ENCODE assay signal across 12 mouse cellular contexts in the genomic region with DNA sequence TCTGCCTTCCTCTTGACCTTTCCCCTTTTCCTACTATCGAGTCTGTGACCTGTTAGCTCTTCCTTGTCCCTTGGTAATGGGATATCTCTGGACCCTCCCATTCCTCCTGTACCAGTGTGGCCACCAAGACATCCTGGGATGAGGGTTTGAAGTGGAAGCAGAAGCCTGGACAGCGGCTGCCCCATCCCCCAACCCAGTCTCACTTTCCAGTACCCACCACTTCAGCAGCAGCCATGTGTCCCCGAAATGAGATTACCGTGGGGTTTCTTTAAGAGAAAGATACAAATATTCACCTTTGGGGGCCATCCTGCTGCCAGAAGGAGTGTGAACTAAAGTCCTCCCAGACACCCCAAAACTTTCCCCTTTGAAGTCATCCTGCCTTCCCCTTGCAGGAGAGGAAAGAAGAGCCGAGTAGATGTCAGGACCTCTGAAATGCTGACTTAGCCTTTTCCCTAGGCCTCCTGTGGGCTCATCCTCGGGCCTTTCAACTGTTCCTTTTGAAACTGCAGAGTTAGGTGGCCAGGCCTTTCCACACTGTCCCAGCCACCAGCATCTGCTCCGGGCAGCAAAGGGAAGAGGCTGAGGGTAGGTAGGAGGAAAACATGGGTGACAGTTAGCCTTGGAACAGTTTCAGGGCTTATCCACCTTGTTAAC. TPM values are rescaled to one million over a fixed set of nuclear protein-coding genes. Genes with fewer than 3 reads are reported as not detected.
A peak's percentile ranks its signal among the peaks of the same experiment; 100 is the strongest.
DNase-seq lines count a peak whose midpoint lies in the region; ATAC-seq and TF ChIP-seq lines count a peak whose summit lies in the region.
"Had no signal": no experiment of that assay in that cellular context is flagged by ENCODE, and none has a peak within 500 bp of the region (broad histone marks: within the 10 kb centered on the region; RNA-seq: fewer than 3 reads in every experiment).

No protein-coding gene starts in this region.

- peak overlapping the region; percentile 17 for H3K4me2 ChIP-seq in forebrain, embryonic 13.5 days
- peak overlapping the region; percentile 6; the same call in 1 of the 2 replicates for H3K4me2 ChIP-seq in midbrain, embryonic 11.5 days
- no peak overlapping the region for H3K4me2 ChIP-seq in intestine, embryonic 16.5 days (ENCODE audit: low read depth, low read length)

- H3K9ac ChIP-seq in forebrain, embryonic 13.5 days: no peak overlapping the region; the same call in 1 of the 2 replicates
- no peak overlapping the region for H3K9ac ChIP-seq in midbrain, embryonic 11.5 days (ENCODE audit: low read length)
- no peak overlapping the region for H3K9ac ChIP-seq in intestine, embryonic 16.5 days (ENCODE audit: low read depth, low read length)
- H3K9ac ChIP-seq: liver, postnatal 0 days had no signal

- no peak for DNase-seq in layer of hippocampus, adult 2 months (ENCODE audit: low spot score in 2 of 2)
- no peak for DNase-seq in layer of hippocampus, postnatal 10 days (ENCODE audit: low spot score in 2 of 2)
- peak; percentile 91 for DNase-seq in midbrain, embryonic 11.5 days (ENCODE audit: low spot score, missing footprints)
- no peak for DNase-seq in layer of hippocampus, adult 11-12 months (ENCODE audit: low spot score)
- DNase-seq in layer of hippocampus, postnatal 36 days: no peak
- DNase-seq: gastrocnemius, postnatal 25 days; heart, postnatal 14 days; liver, postnatal 0 days had no signal

- H3K4me3 ChIP-seq in layer of hippocampus, adult 2 months: no peak overlapping the region
- H3K4me3 ChIP-seq in forebrain, embryonic 13.5 days: no peak overlapping the region
- no peak overlapping the region for H3K4me3 ChIP-seq in midbrain, embryonic 11.5 days (ENCODE audit: low read depth, low read length)
- no peak overlapping the region for H3K4me3 ChIP-seq in intestine, embryonic 16.5 days (ENCODE audit: low read length)

- no peaks in the 10 kb centered on the region for H3K9me3 ChIP-seq in forebrain, embryonic 13.5 days (replicated peaks)
- H3K9me3 ChIP-seq in midbrain, embryonic 11.5 days (ENCODE audit: control insufficient read depth, low read length): no peaks in the 10 kb centered on the region
- H3K9me3 ChIP-seq in intestine, embryonic 16.5 days (ENCODE audit: control insufficient read depth, low read length): no peaks in the 10 kb centered on the region

- ATAC-seq in forebrain, embryonic 13.5 days: no peak
- ATAC-seq in midbrain, embryonic 11.5 days (ENCODE audit: low FRiP score): no peak
- ATAC-seq in intestine, embryonic 16.5 days: no peak
- ATAC-seq in megakaryocyte progenitor cell, adult 5-6 weeks (replicated peaks; ENCODE audit: poor library complexity): no peak
- ATAC-seq: liver, postnatal 0 days had no signal

- peaks cover 53% of the 10 kb centered on the region for H3K27me3 ChIP-seq in forebrain, embryonic 13.5 days
- H3K27me3 ChIP-seq in midbrain, embryonic 11.5 days (ENCODE audit: control insufficient read depth, insufficient read depth, low read length): peaks cover 43% of the 10 kb centered on the region
- peaks cover 17% of the 10 kb centered on the region for H3K27me3 ChIP-seq in intestine, embryonic 16.5 days (replicated peaks; ENCODE audit: control insufficient read depth, insufficient read depth, low read length)

- H3K27ac ChIP-seq in layer of hippocampus, adult 2 months: peak overlapping the region; percentile 23; the same call in 1 of the 2 replicates
- peak overlapping the region; percentile 54 for H3K27ac ChIP-seq in forebrain, embryonic 13.5 days
- H3K27ac ChIP-seq in midbrain, embryonic 11.5 days (ENCODE audit: low read depth, low read length): no peak overlapping the region
- no peak overlapping the region for H3K27ac ChIP-seq in intestine, embryonic 16.5 days (ENCODE audit: low read length)
- H3K27ac ChIP-seq: kidney, postnatal 0 days had no signal

- WGBS in forebrain, embryonic 13.5 days: 11% methylated on average over 7 of the region's 7 CpGs
- WGBS in midbrain, embryonic 11.5 days: 6% methylated on average over 7 of the region's 7 CpGs
- 34% methylated on average over 7 of the region's 7 CpGs for WGBS in intestine, embryonic 16.5 days

- H3K4me1 ChIP-seq in forebrain, embryonic 13.5 days: peaks cover 54% of the 10 kb centered on the region
- H3K4me1 ChIP-seq in midbrain, embryonic 11.5 days (ENCODE audit: control insufficient read depth, insufficient read depth, low read length): peaks cover 36% of the 10 kb centered on the region
- no peaks in the 10 kb centered on the region for H3K4me1 ChIP-seq in intestine, embryonic 16.5 days (ENCODE audit: control insufficient read depth, insufficient read depth, low read length)

- TF ChIP-seq CTCF in layer of hippocampus, adult 2 months (conservative IDR thresholded peaks at IDR 0.05): no peak

- H3K36me3 ChIP-seq in forebrain, embryonic 13.5 days (ENCODE audit: poor library complexity, severe bottlenecking): no peaks in the 10 kb centered on the region
- H3K36me3 ChIP-seq in midbrain, embryonic 11.5 days (ENCODE audit: control insufficient read depth, insufficient read depth, low read length): no peaks in the 10 kb centered on the region
- H3K36me3 ChIP-seq in intestine, embryonic 16.5 days (ENCODE audit: control insufficient read depth, insufficient read depth, low read length): no peaks in the 10 kb centered on the region

RNA-seq across cellular contexts. Expression of gene Clybl, which starts 44.1 kb away (rescaled TPM):
- 10 to 100 TPM; 26.2 to 28.9 TPM for total RNA-seq in layer of hippocampus, adult 2 months (2021)
- 10 to 100 TPM; 22.5 to 24.1 TPM for total RNA-seq in layer of hippocampus, postnatal 10 days (2021)
- 21.0 and 22.9 TPM in 2 replicates for polyA plus RNA-seq in forebrain, embryonic 13.5 days (2015; fragmentation: Nextera tagmentation; extraction: Ambion mirVana)
- 27.6 and 31.5 TPM in 2 replicates for polyA plus RNA-seq in midbrain, embryonic 11.5 days (2014; fragmentation: Nextera tagmentation; extraction: Ambion mirVana)
- polyA plus RNA-seq in intestine, embryonic 16.5 days (2015; fragmentation: Nextera tagmentation; extraction: Ambion mirVana): 38.7 and 41.0 TPM in 2 replicates
- total RNA-seq in layer of hippocampus, postnatal 36 days (2021): 10 to 100 TPM; 24.1 to 29.9 TPM
- 30.4 and 31.5 TPM in 2 replicates for total RNA-seq in megakaryocyte progenitor cell, adult 5-6 weeks (2015)
- total RNA-seq in megakaryocyte progenitor cell, adult 5-6 weeks (2017): 6.8 and 8.5 TPM in 2 replicates

Comparison
In these comparisons a context has a peak if more than half of its experiments do, and no peak if none do; other contexts are left out.
1. H3K27ac ChIP-seq: peak in layer of hippocampus, adult 2 months (single experiment) and forebrain, embryonic 13.5 days (single experiment); none in midbrain, embryonic 11.5 days (single experiment) and intestine, embryonic 16.5 days (single experiment).